Mouse (Mus musculus) thymus, adult 2 months (tissue): ENCODE results near the gene Col26a1.

Experiments used
- CTCF ChIP-seq: fragments of 200-500 bp; IDR thresholded peaks from 2 replicates; pipeline ENCODE4 v1.5.1; 2012; ENCODE audit warnings: mild to moderate bottlenecking, control low read depth, low read length, moderate library complexity, borderline replicate concordance; ENCODE audit not compliant: control insufficient read depth, poor library complexity, insufficient read depth; ENCODE audit errors: extremely low read depth
- POLR2A ChIP-seq: fragments of 200-500 bp; IDR thresholded peaks from 2 replicates; pipeline ENCODE4 v1.6.1; 2012; ENCODE audit warnings: mild to moderate bottlenecking, low read length, control low read depth, moderate library complexity; ENCODE audit not compliant: control insufficient read depth, poor library complexity, insufficient read depth; ENCODE audit errors: extremely low read depth

DNA sequence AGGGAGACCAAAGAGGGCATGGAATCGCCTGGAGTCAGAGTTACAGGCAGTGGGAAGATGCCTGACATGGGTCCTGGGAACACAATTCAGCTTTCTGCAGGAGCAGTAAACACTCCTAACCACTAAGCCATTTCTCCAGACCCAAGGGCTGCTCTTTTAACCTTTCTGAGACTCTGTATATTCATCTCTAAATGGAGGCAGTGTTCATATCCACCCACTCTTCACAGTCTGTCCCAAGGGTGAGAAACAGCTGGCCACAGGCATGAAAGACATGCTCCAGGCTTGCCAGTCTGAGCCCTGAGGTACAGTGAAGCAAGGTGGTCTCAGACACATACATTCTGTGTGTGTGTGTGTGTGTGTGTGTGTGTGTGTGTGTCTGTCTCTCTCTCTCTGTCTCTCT lies 78.8 kb downstream of the Col26a1 start:
- TF ChIP-seq CTCF (no peak), POLR2A (no peak)
